Mouse (Mus musculus) heart, adult 18-20 months (tissue): ENCODE results near the gene Cd48. TPM values are rescaled to one million over a fixed set of nuclear protein-coding genes. Genes with fewer than 3 reads are reported as not detected.
"Not testable (repeated sequence)": the region's sequence is repeated elsewhere in the genome, so short reads cannot be mapped to it uniquely, and the experiment has no call there.

Experiments used
- DNase-seq, 2 experiments: peaks; one replicate each; pipeline ENCODE4 v3.0.0; 2021 to 2022; ENCODE audit warnings: mixed read lengths in 1 of 2
- long read RNA-seq, 2 experiments: library from polyadenylated mRNA; stranded (forward); transcript quantifications; one replicate each; pipeline ENCODE4 v2.0.0; 2021
- total RNA-seq, 2 experiments: library from RNA; stranded (reverse); gene quantifications; 2 replicates each; pipeline ENCODE4 v1.2.3; 2021

Cd48 gene
- 1 to 10 TPM; 2.9 to 3.1 TPM for total RNA-seq
- long read RNA-seq, experiment 1, partial matches to known transcripts, result 0 of 3 reads
- long read RNA-seq, experiment 1, other reads (novel, unspliced or antisense), result 1 of 3 reads
- long read RNA-seq, experiment 2, result 0 reads

- peak; percentile 15 to 18 for DNase-seq
These were observed at the start of gene Cd48 for GRCm38 (mm10) chr1:171681531-171682299. Gene Cd48 (plus strand): TSS chr1:171682009.

GRCm38 (mm10) chr1:171635696-171636095 lies 46.1 kb upstream of the Cd48 start:
- DNase-seq, result no peak

- no peak for DNase-seq
These were observed 44.7 kb upstream of the Cd48 start for GRCm38 (mm10) chr1:171637101-171637500.

GRCm38 (mm10) chr1:171638686-171639085 lies 43.1 kb upstream of the Cd48 start:
- no peak for DNase-seq

GRCm38 (mm10) chr1:171640796-171641195 lies 41.0 kb upstream of the Cd48 start:
- DNase-seq, result no peak

- DNase-seq, result no peak
These were observed 38.2 kb upstream of the Cd48 start for GRCm38 (mm10) chr1:171643612-171644011.

GRCm38 (mm10) chr1:171646429-171646940 lies 35.3 kb upstream of the Cd48 start:
- DNase-seq, result peak in 1 of 2 experiments; percentile 39

- DNase-seq, result no peak
These were observed 34.1 kb upstream of the Cd48 start for GRCm38 (mm10) chr1:171647716-171648115.

GRCm38 (mm10) chr1:171648840-171649239 lies 33.0 kb upstream of the Cd48 start:
- no peak for DNase-seq

GRCm38 (mm10) chr1:171652734-171653133 lies 29.1 kb upstream of the Cd48 start, which contains the start of gene Slamf7:
Gene Slamf7 (minus strand): TSS chr1:171653035.
- DNase-seq, result no peak

GRCm38 (mm10) chr1:171658561-171658991 lies 23.2 kb upstream of the Cd48 start:
- DNase-seq, result no peak

GRCm38 (mm10) chr1:171660423-171660822 lies 21.4 kb upstream of the Cd48 start:
- no peak for DNase-seq

- DNase-seq, result no peak
These were observed 20.3 kb upstream of the Cd48 start for GRCm38 (mm10) chr1:171661482-171661881.

- DNase-seq, result no peak
These were observed 18.1 kb upstream of the Cd48 start for GRCm38 (mm10) chr1:171663757-171664156.

GRCm38 (mm10) chr1:171666350-171666749 lies 15.5 kb upstream of the Cd48 start:
- DNase-seq, result no peak

GRCm38 (mm10) chr1:171667160-171667559 lies 14.6 kb upstream of the Cd48 start:
- DNase-seq, result no peak

GRCm38 (mm10) chr1:171672451-171672850 lies 9.4 kb upstream of the Cd48 start:
- not testable (repeated sequence) for DNase-seq

GRCm38 (mm10) chr1:171672854-171673475 lies 8.8 kb upstream of the Cd48 start:
- DNase-seq, result peak; percentile 44 to 55

- no peak for DNase-seq
These were observed 7.3 kb upstream of the Cd48 start for GRCm38 (mm10) chr1:171674467-171674866.

GRCm38 (mm10) chr1:171677721-171678120 lies 4.1 kb upstream of the Cd48 start:
- DNase-seq, result no peak

GRCm38 (mm10) chr1:171681009-171681408 lies 800 bp upstream of the Cd48 start:
- peak; percentile 15 to 60 for DNase-seq

GRCm38 (mm10) chr1:171684923-171685322 lies 3.1 kb downstream of the Cd48 start:
- DNase-seq, result no peak

GRCm38 (mm10) chr1:171687320-171687719 lies 5.5 kb downstream of the Cd48 start:
- no peak for DNase-seq
